Mouse (Mus musculus): ENCODE results near the gene Nxph3.

DNA sequence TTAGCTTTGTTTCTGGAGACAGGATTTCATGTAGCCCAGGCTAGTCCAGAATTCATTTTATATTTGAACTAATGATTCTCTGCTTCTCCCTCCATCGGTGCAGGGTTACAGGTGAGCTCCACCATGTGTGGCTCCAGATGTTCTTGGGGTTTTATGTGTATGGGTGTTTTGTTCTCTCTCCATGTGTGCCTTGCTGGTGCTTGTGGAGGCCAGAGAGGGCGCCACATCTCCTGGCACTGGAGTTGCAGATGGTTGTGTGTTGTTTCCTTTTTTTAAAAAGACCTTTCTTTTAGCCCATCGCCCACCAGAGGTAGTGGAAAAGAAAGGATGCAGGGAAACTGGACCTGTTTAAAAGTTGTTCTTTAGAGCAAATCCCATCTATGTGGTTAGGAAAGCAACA is 13.9 kb upstream of the Nxph3 start:
- no peak for TF ChIP-seq CTCF (IDR thresholded peaks at IDR 0.05; ENCODE audit: extremely low read depth, insufficient read depth, low read length)
- no peak for TF ChIP-seq POLR2A (IDR thresholded peaks at IDR 0.05; ENCODE audit: extremely low read depth, insufficient read depth, low read length)
